Mouse (Mus musculus) hindbrain, embryonic 10.5 days (tissue): ENCODE results near the gene Ccdc186. TPM values are rescaled to one million over a fixed set of nuclear protein-coding genes. Genes with fewer than 3 reads are reported as not detected.

Source experiments
- DNase-seq: peaks from one replicate; pipeline ENCODE4 v3.0.0-alpha.2; 2017; ENCODE audit warnings: low spot score
- H3K27ac ChIP-seq: fragments of 300-500 bp; sonication (generic); 2 replicates; pipeline ENCODE4 v1.5.1; 2016; ENCODE audit warnings: mild to moderate bottlenecking, moderate library complexity
- H3K27me3 ChIP-seq: fragments of 300-500 bp; sonication (generic); 2 replicates; pipeline ENCODE4 v1.6.1; 2016; ENCODE audit warnings: mild to moderate bottlenecking; ENCODE audit not compliant: poor library complexity, insufficient read depth, severe bottlenecking
- H3K36me3 ChIP-seq: fragments of 300-500 bp; sonication (generic); 2 replicates; pipeline ENCODE4 v1.6.1; 2016; ENCODE audit warnings: mild to moderate bottlenecking, moderate library complexity
- H3K4me1 ChIP-seq: fragments of 300-500 bp; sonication (generic); replicated peaks from 2 replicates; pipeline ENCODE4 v1.6.1; 2016; ENCODE audit warnings: mild to moderate bottlenecking
- H3K4me3 ChIP-seq: fragments of 300-500 bp; sonication (generic); 2 replicates; pipeline ENCODE4 v1.5.1; 2016; ENCODE audit warnings: mild to moderate bottlenecking, moderate library complexity
- H3K9me3 ChIP-seq: fragments of 300-500 bp; sonication (generic); 2 replicates; pipeline ENCODE4 v1.6.1; 2016; ENCODE audit warnings: mild to moderate bottlenecking, moderate library complexity
- WGBS: fragments of 180-500 bp; shearing (Covaris S2); methylation state at CpG from one replicate; pipeline ENCODE4 v1.1.7; 2016; 5-methylcytosine and 5-hydroxymethylcytosine counted together
- polyA plus RNA-seq: library from polyadenylated mRNA; unstranded; fragments of >200 nt; fragmentation: Nextera tagmentation; extraction: Ambion mirVana; gene quantifications from 2 replicates; pipeline ENCODE4 v1.2.1, GENCODE M21; 2016

Ccdc186 gene
- 13.0 and 17.2 TPM in 2 replicates for polyA plus RNA-seq

- Histone ChIP-seq H3K36me3 (no peaks in the 10 kb centered on the region), H3K4me1 (peaks cover 34% of the 10 kb centered on the region), H3K27ac (peak within 1 kb of the TSS; percentile 96), H3K9me3 (no peaks in the 10 kb centered on the region), H3K27me3 (peaks cover 34% of the 10 kb centered on the region), H3K4me3 (peak within 1 kb of the TSS; percentile 97)
- under 1% methylated on average over 79 of the region's 79 CpGs for WGBS
- peak; percentile 97 for DNase-seq
Measured at GRCm38 (mm10) chr19:56821798-56822447, at the start of gene Ccdc186. Ccdc186 (minus strand) TSS chr19:56822190.

GRCm38 (mm10) chr19:56867701-56868100, 45.7 kb upstream of the Ccdc186 start:
- Histone ChIP-seq H3K9me3 (no peaks in the 10 kb centered on the region), H3K4me3 (no peak overlapping the region), H3K27ac (no peak overlapping the region), H3K36me3 (no peaks in the 10 kb centered on the region), H3K4me1 (peaks cover 9% of the 10 kb centered on the region), H3K27me3 (peaks cover 26% of the 10 kb centered on the region)
- DNase-seq: no peak
- WGBS: 72% methylated on average over 4 of the region's 4 CpGs

- Histone ChIP-seq H3K4me3 (no peak overlapping the region), H3K27me3 (no peaks in the 10 kb centered on the region), H3K27ac (no peak overlapping the region), H3K9me3 (0 out of 2 replicates have a peak, but pooled peaks cover 4% of the 10 kb centered on the region), H3K36me3 (no peaks in the 10 kb centered on the region), H3K4me1 (peaks cover 13% of the 10 kb centered on the region)
- no peak for DNase-seq
- WGBS: 51% methylated on average over 5 of the region's 5 CpGs
Measured at GRCm38 (mm10) chr19:56856455-56856854, 34.5 kb upstream of the Ccdc186 start.

- DNase-seq: no peak
- no peaks in the 10 kb centered on the region for H3K27me3 ChIP-seq
- 0 out of 2 replicates have a peak, but pooled peaks cover 10% of the 10 kb centered on the region for H3K9me3 ChIP-seq
Measured at GRCm38 (mm10) chr19:56852590-56852989, 30.6 kb upstream of the Ccdc186 start.

GRCm38 (mm10) chr19:56842974-56843373, 21.0 kb upstream of the Ccdc186 start:
- no peak for DNase-seq
- 84% methylated on average over 12 of the region's 12 CpGs for WGBS
- Histone ChIP-seq H3K4me1 (no peaks in the 10 kb centered on the region), H3K27me3 (no peaks in the 10 kb centered on the region), H3K36me3 (no peaks in the 10 kb centered on the region), H3K4me3 (no peak overlapping the region), H3K9me3 (no peaks in the 10 kb centered on the region), H3K27ac (no peak overlapping the region)

More at GRCm38 (mm10) chr19:56852590-56852989, 30.6 kb upstream of the Ccdc186 start:
- Histone ChIP-seq H3K4me1 (peaks cover 9% of the 10 kb centered on the region; the same call in 1 of the 2 replicates), H3K4me3 (no peak overlapping the region), H3K27ac (no peak overlapping the region), H3K36me3 (no peaks in the 10 kb centered on the region)

- 79% methylated on average over 17 of the region's 17 CpGs for WGBS
- DNase-seq: no peak
- no peak overlapping the region for H3K27ac ChIP-seq
Measured at GRCm38 (mm10) chr19:56838942-56839706, 17.1 kb upstream of the Ccdc186 start.

GRCm38 (mm10) chr19:56835340-56835739, 13.3 kb upstream of the Ccdc186 start:
- no peaks in the 10 kb centered on the region for H3K4me1 ChIP-seq
- H3K9me3 ChIP-seq: no peaks in the 10 kb centered on the region
- DNase-seq: no peak
- no peaks in the 10 kb centered on the region for H3K27me3 ChIP-seq
- WGBS: 69% methylated on average over 9 of the region's 9 CpGs
- no peak overlapping the region for H3K27ac ChIP-seq
- H3K36me3 ChIP-seq: no peaks in the 10 kb centered on the region
- no peak overlapping the region for H3K4me3 ChIP-seq

More at GRCm38 (mm10) chr19:56838942-56839706, 17.1 kb upstream of the Ccdc186 start:
- no peaks in the 10 kb centered on the region for H3K4me1 ChIP-seq
- H3K4me3 ChIP-seq: no peak overlapping the region
- no peaks in the 10 kb centered on the region for H3K9me3 ChIP-seq
- no peaks in the 10 kb centered on the region for H3K27me3 ChIP-seq
- no peaks in the 10 kb centered on the region for H3K36me3 ChIP-seq

- H3K36me3 ChIP-seq: no peaks in the 10 kb centered on the region
- WGBS: 94% methylated on average over 4 of the region's 4 CpGs
Measured at GRCm38 (mm10) chr19:56830163-56830562, 8.2 kb upstream of the Ccdc186 start.

GRCm38 (mm10) chr19:56829267-56829666, 7.3 kb upstream of the Ccdc186 start:
- DNase-seq: no peak
- Histone ChIP-seq H3K4me1 (peaks cover 7% of the 10 kb centered on the region; the same call in 1 of the 2 replicates), H3K27me3 (peaks cover 30% of the 10 kb centered on the region), H3K36me3 (no peaks in the 10 kb centered on the region), H3K4me3 (no peak overlapping the region), H3K27ac (no peak overlapping the region), H3K9me3 (no peaks in the 10 kb centered on the region)
- WGBS: 92% methylated on average over 9 of the region's 9 CpGs

More at GRCm38 (mm10) chr19:56830163-56830562, 8.2 kb upstream of the Ccdc186 start:
- no peak overlapping the region for H3K4me3 ChIP-seq
- no peak for DNase-seq
- H3K27ac ChIP-seq: no peak overlapping the region
- no peaks in the 10 kb centered on the region for H3K9me3 ChIP-seq
- peaks cover 7% of the 10 kb centered on the region; the same call in 1 of the 2 replicates for H3K4me1 ChIP-seq
- peaks cover 23% of the 10 kb centered on the region for H3K27me3 ChIP-seq

- DNase-seq: no peak
- 89% methylated on average over 11 of the region's 11 CpGs for WGBS
- no peaks in the 10 kb centered on the region for H3K36me3 ChIP-seq
- H3K27ac ChIP-seq: no peak overlapping the region
- peaks cover 34% of the 10 kb centered on the region for H3K27me3 ChIP-seq
- peaks cover 7% of the 10 kb centered on the region; the same call in 1 of the 2 replicates for H3K4me1 ChIP-seq
- H3K9me3 ChIP-seq: no peaks in the 10 kb centered on the region
- H3K4me3 ChIP-seq: no peak overlapping the region
Measured at GRCm38 (mm10) chr19:56828305-56828704, 6.3 kb upstream of the Ccdc186 start.

- Histone ChIP-seq H3K27ac (peak within 1 kb of the TSS; percentile 6; the same call in 1 of the 2 replicates), H3K36me3 (no peaks in the 10 kb centered on the region), H3K4me1 (peaks cover 17% of the 10 kb centered on the region), H3K4me3 (peak within 1 kb of the TSS; percentile 33), H3K9me3 (no peaks in the 10 kb centered on the region), H3K27me3 (peaks cover 40% of the 10 kb centered on the region)
- no peak for DNase-seq
- WGBS: 61% methylated on average over 44 of the region's 44 CpGs
Measured at GRCm38 (mm10) chr19:56826047-56826631, 4.1 kb upstream of the Ccdc186 start, which contains the start of gene Tdrd1. Tdrd1 (plus strand) TSS chr19:56826209.

- Histone ChIP-seq H3K9me3 (no peaks in the 10 kb centered on the region), H3K4me1 (peaks cover 29% of the 10 kb centered on the region), H3K27ac (peak overlapping the region; percentile 96), H3K27me3 (peaks cover 39% of the 10 kb centered on the region), H3K4me3 (peak overlapping the region; percentile 97), H3K36me3 (no peaks in the 10 kb centered on the region)
- 27% methylated on average over 10 of the region's 10 CpGs for WGBS
- DNase-seq: no peak
Measured at GRCm38 (mm10) chr19:56822448-56822836, 452 bp upstream of the Ccdc186 start.
